Mouse (Mus musculus) thymus, postnatal 4 days (tissue): ENCODE results near the gene Nmur2.

ENCODE experiments used
- DNase-seq: peaks from one replicate; pipeline ENCODE4 v3.0.0; 2021

Gene Nmur2

GRCm38 (mm10) chr11:56040917-56041316, at the start of gene Nmur2:
Gene Nmur2, minus strand, starts transcription at chr11:56041010.
- DNase-seq, result peak; percentile 5

DNA sequence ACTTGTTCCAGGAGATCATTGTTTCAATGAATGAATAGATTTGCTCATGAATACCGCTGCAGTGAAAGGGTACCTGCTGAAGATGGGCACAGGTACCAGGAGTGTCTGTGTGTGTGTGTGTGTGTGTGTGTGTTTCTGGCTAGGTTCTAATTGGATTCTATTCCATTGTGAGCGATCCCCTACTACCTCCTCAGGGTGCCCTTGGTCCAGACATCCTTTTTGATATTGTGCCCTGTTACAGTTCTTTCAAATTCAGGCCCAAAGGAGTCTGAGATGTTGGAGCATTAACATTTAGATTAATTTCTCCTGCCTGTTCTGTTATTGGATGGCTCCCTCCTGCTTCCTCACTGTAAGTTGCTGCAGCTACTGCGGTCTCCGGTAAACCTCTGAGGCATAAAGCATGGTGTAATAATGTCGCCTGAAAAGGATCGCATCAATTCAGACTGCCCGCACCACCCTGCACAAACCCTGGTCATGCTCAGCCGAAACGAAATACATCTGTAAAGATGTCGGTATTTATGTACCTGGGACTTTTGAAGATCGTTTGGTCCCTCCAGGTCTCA, 48.4 kb upstream of the Nmur2 start:
- no peak for DNase-seq

GRCm38 (mm10) chr11:56072131-56072530, 31.3 kb upstream of the Nmur2 start:
- DNase-seq, result no peak

- DNase-seq, result no peak
Measured at GRCm38 (mm10) chr11:56069658-56070057, 28.8 kb upstream of the Nmur2 start.

DNA sequence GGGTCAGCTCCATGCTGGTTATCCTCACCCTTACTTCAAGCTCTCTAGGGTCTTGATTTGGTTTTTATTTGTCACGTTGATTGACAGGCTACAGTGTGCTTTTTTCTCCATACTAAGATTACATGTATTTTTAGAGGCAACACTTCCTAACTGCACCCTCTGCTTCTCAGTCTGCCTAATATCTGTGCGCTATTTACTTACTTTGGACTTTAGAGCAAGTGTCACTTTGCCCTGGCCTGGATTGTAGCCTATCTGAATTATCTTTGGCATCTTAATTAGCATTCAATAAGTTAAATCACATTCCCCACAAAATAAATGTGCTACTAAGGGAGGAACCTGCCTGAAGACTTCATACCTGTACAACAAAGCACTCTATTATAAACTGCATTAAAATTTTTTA, 24.3 kb upstream of the Nmur2 start:
- no peak for DNase-seq

DNA sequence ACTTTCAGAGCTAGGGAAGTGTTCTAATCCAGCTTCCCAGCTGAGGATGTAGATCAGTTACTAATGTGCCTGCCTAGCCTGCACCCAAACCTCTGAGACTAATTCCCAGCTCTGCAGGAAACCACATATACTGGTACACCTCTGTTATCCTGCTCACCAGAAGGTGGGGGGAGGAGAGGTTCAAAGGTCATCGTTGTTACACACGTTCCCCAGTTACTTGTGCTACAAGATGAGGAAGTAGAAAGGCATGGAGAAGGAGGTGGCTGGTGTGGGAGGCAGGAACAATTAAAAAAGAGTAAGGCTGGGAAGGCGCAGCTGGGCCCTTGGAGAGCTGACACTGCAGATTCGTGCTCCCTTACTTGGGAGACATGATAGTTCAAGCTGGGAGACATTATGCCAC, 23.8 kb upstream of the Nmur2 start:
- DNase-seq, result no peak

- DNase-seq, result no peak
Measured at GRCm38 (mm10) chr11:56059236-56059635, 18.4 kb upstream of the Nmur2 start.

DNA sequence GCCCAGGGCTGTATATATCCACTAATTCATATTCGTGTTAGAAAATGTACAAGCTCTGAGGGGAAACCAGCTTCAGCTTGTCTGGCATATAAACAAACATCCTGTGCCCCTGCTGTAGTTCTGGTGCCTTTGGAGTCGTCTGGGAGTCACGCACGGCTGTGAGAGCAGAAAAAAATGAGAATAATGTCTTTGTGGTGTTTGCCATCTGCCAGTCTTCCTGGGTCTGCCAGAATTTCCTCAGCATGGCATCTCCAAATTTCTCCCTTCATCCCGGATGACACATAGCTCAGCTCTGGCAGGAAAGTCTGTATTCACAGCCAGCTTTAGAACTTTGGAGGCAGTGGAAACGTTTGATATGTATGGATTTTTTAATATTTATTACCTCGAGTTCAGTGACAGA, 13.6 kb upstream of the Nmur2 start:
- no peak for DNase-seq

- no peak for DNase-seq
Measured at GRCm38 (mm10) chr11:56026854-56027253, 14.0 kb downstream of the Nmur2 start.

DNA sequence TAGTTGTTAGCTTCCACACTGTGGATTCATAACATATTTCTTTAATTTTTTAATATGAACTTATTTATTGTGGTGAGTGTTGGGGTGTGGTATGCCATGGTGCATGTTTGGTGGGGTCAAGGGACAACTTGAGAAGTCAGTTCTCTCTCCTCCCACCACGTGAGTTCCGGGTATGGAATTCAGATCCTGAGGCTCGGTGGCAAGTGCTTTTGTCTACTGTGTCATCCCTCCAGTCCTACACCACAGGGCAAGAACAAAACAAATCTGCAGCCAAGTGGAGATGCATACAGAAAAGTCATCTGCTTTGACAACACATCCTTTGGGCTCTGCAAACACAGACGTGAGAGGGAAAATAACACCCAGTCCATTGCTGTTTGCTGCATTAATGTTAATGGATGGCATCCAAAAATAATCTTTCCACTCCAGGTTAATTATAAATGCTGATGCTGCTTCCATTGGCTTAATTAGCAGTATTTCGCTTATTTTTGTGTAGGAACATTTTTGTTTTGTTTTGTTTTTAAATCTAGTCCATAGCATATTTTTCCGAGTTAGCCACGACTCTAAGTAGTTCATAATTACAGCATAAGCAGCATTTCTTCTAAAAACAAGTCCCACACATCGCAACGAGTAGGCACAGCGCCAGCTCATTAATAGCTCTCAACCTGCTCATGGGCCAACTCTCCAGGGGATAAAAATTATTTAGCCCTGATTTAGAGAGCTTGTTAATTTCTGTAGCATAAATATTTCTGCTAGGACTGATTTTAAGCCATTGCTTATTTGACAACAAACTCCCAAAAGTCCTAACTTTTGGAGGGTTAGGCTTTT, 14.9 kb downstream of the Nmur2 start:
- DNase-seq, result no peak

GRCm38 (mm10) chr11:56013510-56014057, 27.2 kb downstream of the Nmur2 start:
- no peak for DNase-seq

- no peak for DNase-seq
Measured at GRCm38 (mm10) chr11:56012396-56012795, 28.4 kb downstream of the Nmur2 start.

- DNase-seq, result no peak
Measured at GRCm38 (mm10) chr11:56008277-56008676, 32.5 kb downstream of the Nmur2 start.

GRCm38 (mm10) chr11:55992799-55993198, 48.0 kb downstream of the Nmur2 start:
- peak; percentile 26 for DNase-seq

DNA sequence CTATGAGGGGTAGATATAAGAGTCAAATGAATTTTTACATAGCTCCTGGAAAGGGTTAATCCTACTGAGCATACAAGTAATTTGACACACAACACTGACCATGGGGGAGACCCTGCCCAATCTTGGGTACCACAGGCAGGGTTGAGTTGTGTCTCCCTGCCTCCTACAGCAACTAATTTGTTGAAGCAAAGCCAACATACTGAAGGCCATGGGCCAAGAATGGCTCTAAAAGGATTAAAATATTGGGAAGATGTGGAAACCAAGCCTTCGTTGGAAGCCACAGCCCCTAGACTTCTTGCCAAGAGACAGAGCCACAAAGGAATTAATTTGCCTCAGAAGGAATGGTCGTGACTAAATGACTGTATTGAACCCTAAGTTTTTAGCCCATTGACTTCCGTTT, 48.7 kb downstream of the Nmur2 start:
- DNase-seq, result no peak

- peak; percentile 38 for DNase-seq
Measured at GRCm38 (mm10) chr11:55991505-55992066, 49.2 kb downstream of the Nmur2 start.

DNA sequence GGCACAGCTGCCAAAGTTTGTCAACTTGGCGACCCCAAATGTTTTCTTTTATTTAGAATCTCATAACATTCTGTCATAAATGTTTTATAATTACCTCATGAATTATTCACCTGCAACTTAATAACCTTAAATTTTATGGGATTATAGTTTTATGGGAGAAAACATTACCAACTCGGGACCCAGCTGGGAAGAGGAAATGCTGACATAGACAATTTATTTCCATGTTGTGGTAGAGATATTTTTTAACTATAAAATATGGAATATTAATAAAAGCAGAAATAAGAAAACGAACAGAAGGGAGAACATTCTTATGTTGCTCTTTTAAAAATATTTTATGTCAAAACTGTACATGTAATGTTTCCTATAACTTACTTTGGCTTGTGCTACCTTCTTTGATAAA, 56.2 kb downstream of the Nmur2 start:
- DNase-seq, result no peak

GRCm38 (mm10) chr11:55981656-55982055, 59.2 kb downstream of the Nmur2 start:
- DNase-seq, result peak; percentile 8

- DNase-seq, result no peak
Measured at GRCm38 (mm10) chr11:55978146-55978545, 62.7 kb downstream of the Nmur2 start.
